Mouse (Mus musculus): Measurements from ENCODE around the gene Gm38100. TPM values are rescaled to one million over a fixed set of nuclear protein-coding genes. Genes with fewer than 3 reads are reported as not detected.

The Gm38100 gene
- total RNA-seq, 2 experiments from 2014 or later, result not detected

DNA sequence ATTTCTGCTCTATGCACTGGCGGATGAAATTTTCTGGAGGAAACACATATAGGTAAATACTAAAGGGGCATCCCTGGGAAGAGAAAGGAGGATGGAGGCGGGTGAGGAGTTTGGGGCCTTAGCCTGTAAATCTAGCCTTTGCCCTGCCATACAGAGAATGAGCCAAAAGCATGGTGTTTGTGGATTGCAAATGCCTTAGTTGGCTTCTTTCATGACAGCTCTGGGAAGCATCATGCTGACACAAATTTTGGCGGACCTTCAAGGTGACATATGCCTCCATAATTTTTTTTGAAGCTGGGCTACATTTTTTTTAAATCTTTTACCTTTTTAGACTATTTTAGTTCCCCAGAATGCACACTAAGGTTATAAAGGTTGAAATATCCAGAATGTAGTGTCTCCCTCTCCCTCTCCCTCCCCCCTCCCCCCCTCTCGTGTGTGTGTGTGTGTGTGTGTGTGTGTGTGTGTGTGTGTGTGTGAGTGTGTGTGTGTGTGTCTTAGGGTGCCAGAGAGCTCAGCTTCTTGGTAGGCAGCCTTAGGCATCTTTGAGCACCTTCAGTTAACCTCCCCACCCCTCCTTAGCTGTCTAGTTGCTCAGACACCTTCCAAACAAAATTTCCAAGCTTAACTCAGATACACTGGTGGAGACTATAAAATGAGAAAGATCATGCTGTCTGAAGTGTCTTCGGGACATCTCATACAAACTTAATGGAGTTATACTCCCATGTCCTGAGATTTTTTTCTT is 47.0 kb downstream of the Gm38100 start:
- DNase-seq (ENCODE audit: low spot score in 2 of 2), result no peak

DNA sequence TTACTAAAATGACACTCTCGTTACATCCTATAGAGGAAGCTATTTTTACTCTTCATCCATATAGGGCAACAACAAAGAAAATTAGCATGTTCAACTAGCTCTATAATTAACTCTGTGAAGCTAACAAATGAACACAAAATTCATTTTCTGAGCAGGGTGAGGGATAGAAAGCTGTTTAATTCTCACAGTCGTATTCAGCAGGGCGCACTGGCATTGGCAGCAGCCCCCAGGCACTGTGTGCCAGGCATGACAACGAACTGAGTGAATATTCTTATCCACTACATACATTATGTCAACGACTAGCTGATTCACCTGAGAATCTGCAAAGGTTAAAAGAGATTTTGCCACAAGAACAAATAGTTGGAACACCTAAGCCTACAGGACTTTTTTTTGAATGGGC is 50.6 kb downstream of the Gm38100 start:
- peak in 1 of 2 experiments; percentile 27 for DNase-seq (ENCODE audit: low spot score in 2 of 2)

Other genes starting within 250 kb of the Gm38100 start
- 1 to 10 TPM; 5.7 to 6.4 TPM for gene Opn3, start 227.6 kb upstream of the Gm38100 start, total RNA-seq (2021)
- gene Chml, start 227.4 kb upstream of the Gm38100 start, total RNA-seq (2021), result 10 to 100 TPM; 10.1 to 12.6 TPM
- not detected for gene Wdr64, start 221.7 kb upstream of the Gm38100 start, total RNA-seq (2021)
- gene Exo1, start 39.7 kb upstream of the Gm38100 start, total RNA-seq (2021), result 1 to 10 TPM; 2.8 TPM
- gene Rbm8a2, start 58.8 kb downstream of the Gm38100 start, total RNA-seq (2021), result not detected